Mouse (Mus musculus) testis, adult 2 months (tissue): Measurements from ENCODE around the gene Ceacam2. TPM values are rescaled to one million over a fixed set of nuclear protein-coding genes. Genes with fewer than 3 reads are reported as not detected.
A peak's percentile ranks its signal among the peaks of the same experiment; 100 is the strongest.
"Not testable (repeated sequence)": the region's sequence is repeated elsewhere in the genome, so short reads cannot be mapped to it uniquely, and the experiment has no call there.

ENCODE experiments used
- H3K27ac ChIP-seq: fragments of 200-500 bp; 2 replicates; pipeline ENCODE4 v1.5.1; 2012; ENCODE audit warnings: low read depth, low read length; ENCODE audit not compliant: control insufficient read depth, insufficient read depth
- H3K27me3 ChIP-seq: fragments of 200-500 bp; 2 replicates; pipeline ENCODE4 v1.6.1; 2012; ENCODE audit warnings: mild to moderate bottlenecking, low read length, moderate library complexity; ENCODE audit not compliant: control insufficient read depth, insufficient read depth
- H3K36me3 ChIP-seq: fragments of 200-500 bp; 2 replicates; pipeline ENCODE4 v1.6.1; 2012; ENCODE audit warnings: mild to moderate bottlenecking, low read length; ENCODE audit not compliant: control insufficient read depth, insufficient read depth
- H3K4me1 ChIP-seq: fragments of 200-500 bp; 2 replicates; pipeline ENCODE4 v1.6.1; 2012; ENCODE audit warnings: low read length; ENCODE audit not compliant: control insufficient read depth, insufficient read depth
- H3K4me3 ChIP-seq: fragments of 200-500 bp; 2 replicates; pipeline ENCODE4 v1.5.1; 2012; ENCODE audit warnings: low read depth, mild to moderate bottlenecking, low read length, moderate library complexity, mixed read lengths; ENCODE audit not compliant: control insufficient read depth
- CTCF ChIP-seq: fragments of 200-500 bp; IDR thresholded peaks from 2 replicates; pipeline ENCODE4 v1.5.1; 2012; ENCODE audit warnings: low read depth, mild to moderate bottlenecking, inconsistent platforms, low read length, moderate library complexity; ENCODE audit not compliant: control insufficient read depth, insufficient read depth, insufficient replicate concordance
- POLR2A ChIP-seq: fragments of 200-500 bp; IDR thresholded peaks from 2 replicates; pipeline ENCODE4 v1.6.1; 2012; ENCODE audit warnings: low read depth, mild to moderate bottlenecking, inconsistent platforms, low read length, moderate library complexity; ENCODE audit not compliant: control insufficient read depth
- polyA plus RNA-seq: library from polyadenylated mRNA; depleted of rRNA; stranded (reverse); fragments of >200 nt; gene quantifications from 2 replicates; pipeline ENCODE4 v1.2.3, GENCODE M21; 2012

The Ceacam2 gene
- polyA plus RNA-seq, 1 experiment, result 35.1 TPM

DNA sequence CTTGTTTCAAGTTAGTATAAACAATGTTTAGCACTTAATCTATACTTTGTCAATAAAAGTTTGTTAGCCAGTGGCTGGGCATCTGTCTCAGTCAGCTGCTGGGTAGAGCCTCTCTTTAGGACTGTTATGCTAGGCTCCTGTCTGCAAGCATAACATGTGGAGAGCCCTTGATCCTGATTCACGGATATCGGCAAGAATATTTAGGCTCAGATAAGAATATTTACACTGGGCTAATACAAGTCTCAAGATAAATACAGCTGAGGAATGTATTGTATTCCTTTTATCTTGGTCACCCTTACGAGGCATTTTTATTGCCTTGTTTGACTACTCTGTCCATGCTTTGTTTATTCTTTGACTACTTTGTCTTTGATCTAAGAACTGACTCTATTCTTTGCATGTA is 29.7 kb downstream of the Ceacam2 start:
- Histone ChIP-seq H3K4me1 (no peaks in the 10 kb centered on the region), H3K27me3 (no peaks in the 10 kb centered on the region), H3K27ac (no peak overlapping the region), H3K4me3 (no peak overlapping the region), H3K36me3 (no peaks in the 10 kb centered on the region)
- TF ChIP-seq POLR2A (no peak), CTCF (no peak)

DNA sequence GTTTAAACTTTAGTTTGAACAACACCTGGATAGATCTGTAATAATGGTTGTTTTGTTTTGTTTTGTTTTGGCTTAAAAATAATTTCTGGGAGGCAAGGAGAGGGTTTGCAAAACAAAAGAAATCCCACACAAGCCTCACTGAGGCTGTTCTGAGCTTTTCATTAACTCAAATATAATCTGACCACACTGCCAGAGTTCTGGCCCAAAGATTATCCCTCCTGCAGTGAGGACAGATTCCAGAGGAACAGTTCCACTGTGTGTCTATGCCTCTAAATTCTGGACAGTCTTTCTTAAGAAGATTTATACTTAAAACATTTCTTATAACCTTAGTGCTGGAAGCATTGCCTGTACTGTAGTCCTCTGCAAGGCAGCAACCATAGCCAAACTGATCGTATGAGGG is 45.0 kb downstream of the Ceacam2 start:
- TF ChIP-seq CTCF (no peak), POLR2A (no peak)
- H3K4me3 ChIP-seq, result no peak overlapping the region
- H3K4me1 ChIP-seq, result no peaks in the 10 kb centered on the region
- H3K27me3 ChIP-seq, result no peaks in the 10 kb centered on the region
- H3K27ac ChIP-seq, result no peak overlapping the region
- H3K36me3 ChIP-seq, result no peaks in the 10 kb centered on the region

GRCm38 (mm10) chr7:25490698-25491097 is 49.0 kb downstream of the Ceacam2 start:
- not testable (repeated sequence) for H3K36me3 ChIP-seq, H3K4me3 ChIP-seq, H3K27me3 ChIP-seq, H3K27ac ChIP-seq, H3K4me1 ChIP-seq

DNA sequence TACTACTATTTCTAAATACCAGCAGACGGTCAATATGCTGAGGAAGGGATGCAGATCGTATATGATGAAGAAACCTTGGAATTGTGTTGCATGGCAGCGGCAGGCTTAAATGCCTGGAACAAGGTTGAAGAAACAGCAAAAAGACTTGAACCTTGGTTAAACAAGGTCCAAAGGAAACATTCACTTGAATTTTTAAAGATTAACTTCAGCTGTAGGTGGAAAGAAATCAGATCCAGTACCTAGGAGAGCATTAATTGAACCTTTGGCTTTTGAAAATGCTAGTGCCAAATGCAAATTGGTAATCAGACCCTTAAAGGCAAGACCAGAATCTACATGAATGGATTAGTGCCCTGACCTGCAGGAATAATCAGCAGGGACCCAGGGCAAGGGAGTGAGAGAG is 50.3 kb downstream of the Ceacam2 start:
- not testable (repeated sequence) for H3K36me3 ChIP-seq, H3K4me3 ChIP-seq, H3K27ac ChIP-seq, H3K27me3 ChIP-seq, H3K4me1 ChIP-seq

- Histone ChIP-seq H3K36me3 (no peaks in the 10 kb centered on the region), H3K4me1 (no peaks in the 10 kb centered on the region)
- TF ChIP-seq POLR2A, result no peak
- TF ChIP-seq CTCF, result no peak
These were observed 53.5 kb downstream of the Ceacam2 start for GRCm38 (mm10) chr7:25486186-25486585.

GRCm38 (mm10) chr7:25485061-25485460 is 54.6 kb downstream of the Ceacam2 start:
- Histone ChIP-seq H3K27ac (no peak overlapping the region), H3K27me3 (no peaks in the 10 kb centered on the region), H3K36me3 (no peaks in the 10 kb centered on the region), H3K4me3 (no peak overlapping the region), H3K4me1 (no peaks in the 10 kb centered on the region)
- no peak for TF ChIP-seq POLR2A
- TF ChIP-seq CTCF, result no peak

More at GRCm38 (mm10) chr7:25486186-25486585, 53.5 kb downstream of the Ceacam2 start:
- no peak overlapping the region for H3K27ac ChIP-seq
- H3K4me3 ChIP-seq, result no peak overlapping the region
- no peaks in the 10 kb centered on the region for H3K27me3 ChIP-seq

GRCm38 (mm10) chr7:25483133-25483735 is 56.4 kb downstream of the Ceacam2 start:
- peak overlapping the region; percentile 58 for H3K4me3 ChIP-seq
- no peaks in the 10 kb centered on the region for H3K4me1 ChIP-seq
- no peaks in the 10 kb centered on the region for H3K27me3 ChIP-seq
- TF ChIP-seq CTCF (no peak), POLR2A (no peak)
- no peak overlapping the region for H3K27ac ChIP-seq
- no peaks in the 10 kb centered on the region for H3K36me3 ChIP-seq

GRCm38 (mm10) chr7:25480791-25481190 is 58.9 kb downstream of the Ceacam2 start:
- not testable (repeated sequence) for H3K36me3 ChIP-seq, H3K4me3 ChIP-seq, H3K27me3 ChIP-seq, H3K4me1 ChIP-seq, H3K27ac ChIP-seq

- no peak overlapping the region for H3K4me3 ChIP-seq
- H3K27me3 ChIP-seq, result no peaks in the 10 kb centered on the region
- no peak overlapping the region for H3K27ac ChIP-seq
- no peaks in the 10 kb centered on the region for H3K36me3 ChIP-seq
- TF ChIP-seq CTCF (no peak), POLR2A (no peak)
- H3K4me1 ChIP-seq, result no peaks in the 10 kb centered on the region
These were observed 60.2 kb downstream of the Ceacam2 start for GRCm38 (mm10) chr7:25479440-25479839.

- not testable (repeated sequence) for H3K27me3 ChIP-seq, H3K4me1 ChIP-seq, H3K4me3 ChIP-seq, H3K36me3 ChIP-seq, H3K27ac ChIP-seq
These were observed 61.9 kb downstream of the Ceacam2 start for GRCm38 (mm10) chr7:25477752-25478093.

DNA sequence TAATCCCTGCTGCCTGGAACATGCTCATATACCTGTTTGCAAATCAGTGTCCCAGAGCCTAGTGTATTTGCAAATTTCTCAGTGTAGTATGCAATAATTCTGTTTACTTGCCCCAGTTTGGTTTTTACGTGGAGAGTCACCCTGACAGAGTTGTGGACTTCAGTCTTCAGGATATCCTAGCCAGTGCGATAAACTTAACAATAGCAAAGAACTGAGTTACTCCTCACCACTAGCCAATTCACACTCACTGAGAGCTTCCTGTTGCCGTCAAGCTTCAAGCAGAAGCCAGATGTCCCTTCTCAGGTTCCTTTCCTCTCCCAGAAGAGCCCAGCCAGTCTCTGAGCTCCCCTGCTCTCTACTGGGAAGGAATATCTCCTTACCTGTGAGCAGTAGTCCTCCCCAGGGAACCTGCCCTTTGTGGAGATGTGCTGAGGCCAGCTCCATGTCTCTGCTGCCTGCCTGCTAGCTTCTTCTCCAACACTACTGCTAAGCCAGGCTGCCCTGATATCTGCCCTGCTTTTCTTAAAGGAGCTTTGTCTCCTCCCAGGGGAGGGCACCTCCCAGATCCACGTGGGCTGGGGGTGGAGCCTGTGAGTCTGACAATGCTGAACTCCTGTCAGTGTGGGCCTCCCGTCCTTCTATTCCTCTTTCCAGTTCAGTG is 62.4 kb downstream of the Ceacam2 start, which contains the start of gene Ceacam1:
TSS of gene Ceacam1 (minus strand) at position 513 of the 661 bp plus-strand sequence.
- H3K4me1 ChIP-seq, H3K27ac ChIP-seq: not testable (repeated sequence)

DNA sequence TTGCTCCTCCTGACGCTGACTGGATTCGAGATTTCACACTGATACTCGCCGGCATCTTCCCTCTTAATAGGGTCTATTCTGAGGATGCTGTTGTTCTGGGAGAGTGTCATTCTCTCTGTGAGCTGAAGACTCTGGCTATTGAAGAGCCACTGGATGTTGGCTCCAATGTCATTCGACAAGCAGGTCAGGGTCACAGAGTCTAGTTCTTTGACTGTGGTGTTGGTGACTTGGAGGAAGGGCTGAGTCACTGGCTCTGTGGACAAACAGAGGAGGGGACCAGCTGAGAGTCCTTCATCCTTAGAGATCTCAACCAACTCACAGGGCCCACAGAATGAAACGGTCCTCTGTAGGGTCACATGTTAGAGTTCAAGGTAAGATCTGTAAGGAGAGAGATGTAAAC is 67.8 kb downstream of the Ceacam2 start:
- H3K27ac ChIP-seq, H3K36me3 ChIP-seq: not testable (repeated sequence)

More for the DNA sequence above, 62.4 kb downstream of the Ceacam2 start, which contains the start of gene Ceacam1:
- H3K36me3 ChIP-seq, H3K4me3 ChIP-seq, H3K27me3 ChIP-seq: not testable (repeated sequence)

More for the DNA sequence above, 67.8 kb downstream of the Ceacam2 start:
- H3K27me3 ChIP-seq, H3K4me3 ChIP-seq, H3K4me1 ChIP-seq: not testable (repeated sequence)
